Mouse (Mus musculus) kidney, postnatal 10 days (tissue): ENCODE measurements around the gene Il1rap.

ENCODE experiments used
- DNase-seq: peaks from one replicate; pipeline ENCODE4 v3.0.0; 2021; ENCODE audit warnings: mixed read lengths

The Il1rap gene

GRCm38 (mm10) chr16:26581048-26581912 is at the start of gene Il1rap:
Gene Il1rap (plus strand): TSS chr16:26581704.
- DNase-seq, result peak; percentile 95

- DNase-seq, result no peak
These were observed 49.2 kb upstream of the Il1rap start for GRCm38 (mm10) chr16:26532287-26532686.

- DNase-seq, result no peak
These were observed 35.2 kb upstream of the Il1rap start for GRCm38 (mm10) chr16:26546170-26546878.

- no peak for DNase-seq
These were observed 34.7 kb upstream of the Il1rap start for GRCm38 (mm10) chr16:26546879-26547206.

GRCm38 (mm10) chr16:26549221-26549620 is 32.3 kb upstream of the Il1rap start:
- DNase-seq, result no peak

- no peak for DNase-seq
These were observed 29.3 kb upstream of the Il1rap start for GRCm38 (mm10) chr16:26552234-26552633.

- no peak for DNase-seq
These were observed 22.7 kb upstream of the Il1rap start for GRCm38 (mm10) chr16:26558797-26559196.

- no peak for DNase-seq
These were observed 19.8 kb upstream of the Il1rap start for GRCm38 (mm10) chr16:26561743-26562142.

- DNase-seq, result no peak
These were observed 18.7 kb upstream of the Il1rap start for GRCm38 (mm10) chr16:26562771-26563170.

- no peak for DNase-seq
These were observed 12.0 kb upstream of the Il1rap start for GRCm38 (mm10) chr16:26569387-26569978.

GRCm38 (mm10) chr16:26571836-26572235 is 9.7 kb upstream of the Il1rap start:
- DNase-seq, result no peak

GRCm38 (mm10) chr16:26574173-26574572 is 7.3 kb upstream of the Il1rap start:
- DNase-seq, result no peak

GRCm38 (mm10) chr16:26581913-26582376 is 441 bp downstream of the Il1rap start:
- peak; percentile 55 for DNase-seq

- DNase-seq, result no peak
These were observed 4.3 kb downstream of the Il1rap start for GRCm38 (mm10) chr16:26585806-26586205.

- DNase-seq, result no peak
These were observed 9.5 kb downstream of the Il1rap start for GRCm38 (mm10) chr16:26590897-26591570.

GRCm38 (mm10) chr16:26596440-26596839 is 14.9 kb downstream of the Il1rap start:
- DNase-seq, result peak; percentile 12

GRCm38 (mm10) chr16:26597307-26597706 is 15.8 kb downstream of the Il1rap start:
- DNase-seq, result peak; percentile 66

- DNase-seq, result no peak
These were observed 17.1 kb downstream of the Il1rap start for GRCm38 (mm10) chr16:26598591-26598990.

GRCm38 (mm10) chr16:26601482-26601881 is 20.0 kb downstream of the Il1rap start:
- no peak for DNase-seq

- no peak for DNase-seq
These were observed 23.1 kb downstream of the Il1rap start for GRCm38 (mm10) chr16:26604621-26605020.

- DNase-seq, result no peak
These were observed 26.5 kb downstream of the Il1rap start for GRCm38 (mm10) chr16:26608003-26608402.

GRCm38 (mm10) chr16:26610508-26610907 is 29.0 kb downstream of the Il1rap start:
- no peak for DNase-seq
